Mouse (Mus musculus): ENCODE data around the gene AL607142.1.

Gene AL607142.1

DNA sequence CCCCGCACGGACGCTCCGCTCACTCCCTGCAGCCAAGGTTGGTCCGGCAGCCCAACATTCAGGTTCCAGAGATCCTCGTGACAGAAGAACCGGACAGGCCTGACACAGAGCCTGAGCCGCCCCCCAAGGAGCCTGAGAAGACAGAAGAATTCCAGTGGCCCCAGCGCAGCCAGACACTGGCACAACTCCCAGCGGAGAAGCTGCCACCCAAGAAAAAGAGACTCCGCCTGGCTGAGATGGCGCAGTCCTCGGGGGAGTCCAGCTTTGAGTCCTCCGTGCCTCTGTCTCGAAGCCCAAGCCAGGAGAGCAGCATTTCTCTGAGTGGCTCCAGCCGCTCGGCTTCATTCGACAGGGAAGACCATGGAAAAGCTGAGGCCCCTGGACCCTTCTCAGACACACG is 32.1 kb downstream of the AL607142.1 start:
- no peak for DNase-seq (ENCODE audit: low read depth in 2 of 2, low spot score in 2 of 2)

DNA sequence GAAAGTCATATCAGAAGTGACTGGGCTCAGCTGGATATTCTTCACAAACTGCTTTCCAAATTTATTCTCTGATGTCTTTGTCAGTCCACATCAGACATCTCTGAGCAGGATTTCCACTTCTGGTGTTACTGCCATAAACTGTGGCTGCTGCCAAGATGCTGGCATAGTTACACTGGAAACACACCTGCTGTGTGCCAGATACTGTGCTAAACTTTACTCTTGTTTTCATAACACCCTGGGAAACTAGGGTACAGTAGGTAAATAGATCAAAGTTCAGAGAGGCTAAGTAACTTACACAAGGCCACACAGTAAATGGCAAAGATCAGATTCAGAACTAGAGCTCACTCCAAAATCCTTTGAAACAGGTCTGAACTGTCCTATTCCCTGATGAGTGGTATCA is 36.4 kb downstream of the AL607142.1 start:
- DNase-seq (ENCODE audit: low read depth in 2 of 2, low spot score in 2 of 2), result no peak

DNA sequence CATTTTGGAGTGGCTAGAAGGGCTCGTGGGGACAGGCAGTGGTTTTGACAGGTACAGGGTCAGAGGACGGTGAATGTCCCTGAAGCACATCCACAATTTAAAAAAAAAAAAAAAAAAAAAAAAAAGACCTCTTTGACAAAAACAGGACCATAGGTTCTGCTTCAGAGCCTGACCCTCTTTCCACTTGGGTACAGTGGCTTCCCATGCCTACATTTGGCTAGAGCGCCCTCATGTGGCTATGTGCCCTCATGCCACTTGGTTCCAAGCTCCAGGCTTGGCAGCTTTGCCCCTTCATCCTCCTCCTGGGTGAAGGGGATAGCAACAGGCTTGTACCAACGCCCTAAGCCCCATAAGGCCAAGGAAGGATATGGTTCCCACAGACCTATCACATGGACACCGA is 39.8 kb downstream of the AL607142.1 start:
- peak; percentile 12 to 29 for DNase-seq (ENCODE audit: low read depth in 2 of 2, low spot score in 2 of 2)

DNA sequence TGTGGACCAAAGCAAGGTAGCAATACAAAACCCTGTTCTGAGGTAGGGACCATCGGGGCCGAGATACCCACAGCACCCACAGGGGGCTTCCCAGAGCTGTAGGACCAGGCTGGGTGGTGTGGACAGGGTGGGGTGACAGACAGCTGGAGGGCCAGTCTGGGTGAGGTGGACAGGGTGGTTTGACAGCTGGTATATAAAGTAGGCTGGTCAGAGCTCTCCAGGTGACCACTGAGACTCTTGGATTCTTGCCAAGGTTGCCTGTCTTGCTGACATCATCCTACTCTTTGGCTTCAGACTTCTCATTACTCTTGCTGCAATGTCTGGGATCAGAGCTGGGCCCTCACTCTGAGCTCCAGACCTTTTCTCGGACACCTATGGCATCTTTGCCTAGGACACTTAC is 41.6 kb downstream of the AL607142.1 start:
- no peak for DNase-seq (ENCODE audit: low read depth in 2 of 2, low spot score in 2 of 2)

DNA sequence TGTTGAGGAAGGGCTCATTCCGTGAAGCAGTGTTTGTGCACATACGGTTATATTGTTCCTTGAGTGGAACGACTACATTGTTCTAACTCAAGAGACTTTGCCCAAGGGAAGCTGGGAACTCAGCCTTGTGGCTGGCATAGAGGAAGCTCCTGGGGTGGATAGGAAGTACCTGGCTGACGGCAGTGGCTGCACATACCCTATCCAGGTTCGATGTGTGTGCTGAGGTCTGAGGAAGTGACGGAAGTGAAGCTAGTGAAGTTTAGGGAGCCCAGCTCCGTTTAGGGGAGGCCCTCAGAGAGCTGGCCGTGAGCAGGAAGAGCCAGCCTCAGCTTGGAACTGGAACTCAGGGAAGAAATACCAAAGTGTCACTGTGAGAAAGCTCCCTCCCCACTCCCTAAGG is 43.0 kb downstream of the AL607142.1 start:
- DNase-seq (ENCODE audit: low read depth in 2 of 2, low spot score in 2 of 2), result no peak

DNA sequence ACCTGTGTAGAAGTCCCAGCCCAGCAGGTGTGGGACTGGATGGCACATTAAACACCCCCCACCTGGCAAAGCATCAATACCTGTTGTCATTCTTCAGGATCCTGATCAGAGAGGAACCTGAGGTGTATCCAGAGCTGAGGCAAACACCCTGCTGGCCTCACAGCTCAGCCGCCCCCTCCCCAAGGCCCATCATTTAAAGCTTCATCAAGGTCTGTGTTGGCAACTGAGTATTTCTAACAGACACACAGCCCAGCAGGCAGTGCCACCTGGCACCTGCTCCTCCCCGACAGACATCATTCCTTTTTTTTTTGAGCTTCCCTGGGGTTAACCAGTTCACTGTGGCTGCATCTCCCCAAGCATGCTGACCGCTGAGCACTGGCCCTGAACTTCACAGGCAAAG is 50.7 kb downstream of the AL607142.1 start:
- DNase-seq (ENCODE audit: low read depth in 2 of 2, low spot score in 2 of 2), result no peak

DNA sequence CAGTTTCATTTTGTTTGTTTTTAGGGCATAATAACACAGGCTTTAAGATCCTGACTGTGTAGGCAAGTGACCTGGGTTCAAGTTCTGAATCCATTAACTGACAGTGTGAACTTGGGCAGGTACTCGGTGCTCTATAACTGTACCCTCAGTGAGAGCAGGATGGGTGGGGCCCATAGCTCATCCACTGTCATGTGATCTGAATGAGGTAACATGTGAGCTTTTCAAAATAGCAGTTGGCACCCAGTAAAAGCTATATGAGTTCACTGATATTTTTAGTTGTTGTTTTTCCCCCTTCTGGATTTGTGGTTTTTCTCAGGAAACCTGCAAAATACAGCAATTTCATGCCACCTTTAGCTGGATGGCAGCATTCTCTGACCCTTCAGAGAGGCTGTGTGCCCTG is 51.5 kb downstream of the AL607142.1 start:
- DNase-seq (ENCODE audit: low read depth in 2 of 2, low spot score in 2 of 2), result no peak

DNA sequence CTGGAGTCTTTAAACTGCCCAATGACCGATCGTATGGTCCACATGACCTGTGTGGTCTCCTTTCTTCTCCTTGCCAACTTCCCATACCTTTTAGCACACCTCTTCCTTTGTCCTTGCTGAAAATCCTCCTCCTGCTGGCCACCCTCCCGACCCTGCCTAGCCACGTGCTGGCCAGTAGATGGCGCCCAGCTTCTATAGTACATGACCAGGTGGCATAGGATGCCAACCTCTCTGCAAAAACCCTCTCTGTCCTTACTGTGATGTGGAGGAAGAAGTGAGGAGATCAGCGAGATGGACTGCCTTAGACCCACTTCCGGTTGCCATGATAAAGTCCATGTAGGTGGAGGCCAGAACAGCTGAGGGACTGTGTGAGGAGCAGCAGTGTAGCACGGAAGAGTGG is 55.5 kb downstream of the AL607142.1 start:
- DNase-seq (ENCODE audit: low read depth in 2 of 2, low spot score in 2 of 2), result peak in 1 of 2 experiments; percentile 14

DNA sequence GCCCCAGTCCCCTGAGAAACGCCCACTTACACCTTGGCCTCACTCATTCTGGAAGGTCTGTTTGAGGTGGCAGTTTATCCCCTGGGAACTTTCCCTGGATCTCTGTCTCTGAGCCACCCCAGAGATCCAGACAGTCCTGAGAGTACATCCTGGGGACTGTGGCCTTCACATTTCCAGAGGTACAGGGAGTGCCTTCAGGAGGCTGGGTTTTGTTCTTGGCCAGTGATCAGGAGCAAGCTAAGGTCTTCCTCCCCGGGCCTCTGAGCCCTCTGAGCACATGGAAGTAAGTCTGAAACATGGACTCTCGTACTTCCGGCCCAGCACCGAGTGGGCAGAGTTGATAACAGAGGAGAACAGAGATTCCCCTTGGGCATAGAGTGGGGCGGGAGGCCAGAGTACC is 59.9 kb downstream of the AL607142.1 start:
- no peak for DNase-seq (ENCODE audit: low read depth in 2 of 2, low spot score in 2 of 2)

DNA sequence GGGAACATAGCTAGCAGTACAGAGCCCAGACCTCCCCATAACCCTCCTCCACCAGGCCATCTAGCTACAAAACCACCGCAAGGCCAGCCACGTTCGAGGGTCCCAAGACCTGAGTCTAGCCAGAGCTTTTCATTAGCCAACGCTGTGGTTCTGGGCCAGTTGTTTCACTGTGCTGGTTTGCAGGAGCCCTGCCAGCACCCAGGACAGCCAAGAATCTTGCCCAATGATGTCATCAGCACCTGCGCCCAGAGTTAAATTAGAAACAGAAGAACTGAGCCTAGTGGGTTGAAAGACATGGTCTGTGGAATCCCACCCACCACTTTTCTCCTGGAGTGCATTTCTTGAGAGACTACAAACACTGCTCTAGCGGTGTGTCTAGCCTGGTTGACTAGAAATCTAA is 61.3 kb downstream of the AL607142.1 start:
- no peak for DNase-seq (ENCODE audit: low read depth in 2 of 2, low spot score in 2 of 2)

DNA sequence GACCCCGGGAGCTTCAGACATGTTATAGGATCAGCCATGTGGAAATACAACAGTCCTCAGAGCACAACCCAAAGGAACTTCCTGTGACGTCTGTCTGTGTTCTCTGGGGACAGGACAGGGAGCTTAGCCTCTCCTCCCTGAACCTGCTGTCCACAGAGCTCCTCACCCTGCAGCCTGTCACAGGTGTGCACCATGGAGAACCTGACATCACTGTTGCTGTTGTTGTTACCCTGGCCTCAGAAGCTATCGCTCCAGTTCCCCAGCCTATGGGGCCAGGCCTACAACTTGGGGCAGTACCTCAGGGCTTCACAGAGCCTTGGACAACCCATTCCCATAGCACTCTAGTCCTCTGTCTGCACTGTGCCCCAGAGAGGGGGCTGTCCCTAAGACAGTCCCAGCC is 62.5 kb downstream of the AL607142.1 start:
- no peak for DNase-seq (ENCODE audit: low read depth in 2 of 2, low spot score in 2 of 2)

DNA sequence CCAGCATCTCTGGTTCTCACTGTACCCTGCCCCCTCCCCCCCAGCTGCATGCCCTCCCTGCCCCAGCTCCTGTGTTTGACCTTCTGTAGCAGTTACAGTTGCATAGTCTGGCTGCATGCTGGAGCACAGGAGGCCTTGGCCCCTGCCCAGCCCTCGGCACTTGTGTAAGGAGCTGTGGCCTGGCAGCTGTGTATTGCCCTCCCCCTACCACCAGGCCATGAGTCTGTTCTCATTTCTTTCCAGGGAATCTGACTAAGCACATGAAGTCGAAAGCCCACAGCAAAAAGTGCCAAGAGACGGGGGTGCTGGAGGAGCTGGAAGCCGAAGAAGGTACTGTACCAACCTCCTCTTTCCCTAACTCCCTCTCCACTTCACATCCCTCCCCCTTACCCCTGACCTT is 63.2 kb downstream of the AL607142.1 start:
- no peak for DNase-seq (ENCODE audit: low read depth in 2 of 2, low spot score in 2 of 2)

DNA sequence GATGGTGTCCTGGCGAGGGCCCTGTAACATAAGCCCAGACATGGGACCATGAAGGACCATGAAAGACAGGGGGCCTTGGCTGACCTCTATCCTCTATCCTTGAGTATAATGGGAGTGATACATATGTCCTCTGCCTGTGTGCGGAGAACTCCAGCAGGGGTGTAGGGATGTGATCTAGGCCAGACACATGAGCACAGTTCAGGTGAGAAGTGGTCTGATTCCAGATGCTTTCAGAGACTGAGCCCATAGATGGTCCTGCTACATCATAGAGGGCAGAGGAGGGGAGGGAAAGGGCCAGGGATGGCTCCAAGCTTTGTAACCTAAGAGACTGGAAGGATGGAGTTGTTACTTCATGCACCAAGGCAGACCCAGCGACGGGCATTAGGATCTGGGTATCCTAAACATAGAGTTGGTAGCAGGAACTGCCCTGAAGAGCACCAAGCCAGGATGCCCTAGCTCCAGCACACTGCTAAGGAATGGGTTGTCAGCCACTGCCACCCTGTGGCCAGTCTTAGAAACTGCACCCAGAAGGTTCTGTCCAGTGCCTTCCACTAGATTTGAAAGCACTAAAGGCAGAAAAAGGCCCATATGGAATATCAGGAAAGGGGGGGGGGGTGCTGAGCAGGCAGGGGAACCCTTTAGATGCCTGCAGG is 64.6 kb downstream of the AL607142.1 start:
- peak in 1 of 2 experiments; percentile 16 for DNase-seq (ENCODE audit: low read depth in 2 of 2, low spot score in 2 of 2)

DNA sequence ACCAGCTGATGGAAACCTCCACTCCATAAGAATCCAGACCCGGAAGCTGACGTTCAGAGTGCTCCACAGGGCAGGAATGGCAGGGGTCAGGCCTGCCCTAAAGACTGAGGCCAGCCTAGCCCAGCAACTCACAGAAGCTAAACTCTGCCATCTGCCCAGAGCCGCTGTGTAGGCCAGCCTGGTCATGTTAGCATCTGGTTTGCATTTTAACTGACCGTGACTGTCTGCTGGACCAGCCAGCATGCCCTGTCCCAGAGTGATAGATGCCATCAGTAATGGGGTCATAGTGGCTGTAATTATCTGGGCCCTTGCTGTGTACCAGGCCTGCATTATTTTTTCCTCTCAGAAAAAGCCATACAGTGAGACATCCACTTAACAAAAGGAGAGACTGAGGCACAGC is 66.1 kb downstream of the AL607142.1 start:
- no peak for DNase-seq (ENCODE audit: low read depth in 2 of 2, low spot score in 2 of 2)

DNA sequence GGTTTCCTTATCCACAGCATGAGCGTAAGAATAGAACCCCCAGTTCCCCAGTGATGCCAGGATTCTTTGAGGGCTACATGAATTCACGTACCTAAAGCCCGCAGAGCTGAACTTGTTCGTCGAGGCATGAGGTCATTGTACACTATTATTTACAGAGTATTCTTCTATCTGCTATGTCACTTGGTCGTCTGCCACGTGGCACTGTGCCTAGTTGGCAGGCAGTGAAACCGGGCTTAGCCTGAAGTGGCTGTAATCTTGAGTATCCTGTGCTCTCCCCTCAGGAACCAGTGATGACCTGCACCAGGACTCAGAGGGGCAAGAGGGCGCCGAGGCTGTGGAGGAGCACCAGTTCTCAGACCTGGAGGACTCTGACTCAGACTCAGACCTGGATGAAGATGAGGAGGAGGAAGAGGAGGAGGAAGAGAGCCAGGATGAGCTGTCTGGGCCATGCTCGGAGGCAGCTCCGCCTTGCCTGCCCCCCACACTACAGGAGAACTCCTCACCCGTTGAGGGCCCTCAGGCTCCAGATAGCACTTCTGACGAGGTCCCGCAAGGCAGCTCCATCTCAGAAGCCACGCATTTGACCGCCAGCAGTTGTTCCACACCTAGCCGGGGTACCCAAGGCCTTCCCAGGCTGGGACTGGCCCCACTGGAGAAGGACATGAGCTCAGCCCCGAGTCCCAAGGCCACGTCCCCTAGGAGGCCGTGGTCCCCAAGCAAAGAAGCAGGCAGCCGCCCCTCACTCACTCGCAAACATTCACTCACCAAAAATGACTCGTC is 66.8 kb downstream of the AL607142.1 start:
- no peak for DNase-seq (ENCODE audit: low read depth in 2 of 2, low spot score in 2 of 2)

DNA sequence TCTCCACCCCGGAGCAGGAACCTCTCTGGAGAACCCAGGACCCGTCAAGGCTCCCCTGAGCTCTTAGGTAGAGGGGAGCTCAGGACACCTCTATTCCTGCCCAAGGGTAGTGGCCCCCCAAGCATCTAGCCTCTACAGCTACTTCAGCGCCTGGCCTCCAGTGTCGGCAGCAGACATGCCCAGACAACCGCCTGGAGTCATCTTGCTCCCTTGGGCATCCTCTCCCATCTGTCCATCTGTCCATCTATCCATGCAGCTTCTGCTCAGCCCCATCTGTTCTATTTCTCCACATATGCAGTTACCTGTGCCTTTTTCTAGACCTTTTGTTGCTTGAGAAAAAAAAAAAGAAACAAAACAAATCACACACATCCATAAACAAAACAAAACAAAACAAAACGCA is 69.4 kb downstream of the AL607142.1 start:
- DNase-seq (ENCODE audit: low read depth in 2 of 2, low spot score in 2 of 2), result no peak

DNA sequence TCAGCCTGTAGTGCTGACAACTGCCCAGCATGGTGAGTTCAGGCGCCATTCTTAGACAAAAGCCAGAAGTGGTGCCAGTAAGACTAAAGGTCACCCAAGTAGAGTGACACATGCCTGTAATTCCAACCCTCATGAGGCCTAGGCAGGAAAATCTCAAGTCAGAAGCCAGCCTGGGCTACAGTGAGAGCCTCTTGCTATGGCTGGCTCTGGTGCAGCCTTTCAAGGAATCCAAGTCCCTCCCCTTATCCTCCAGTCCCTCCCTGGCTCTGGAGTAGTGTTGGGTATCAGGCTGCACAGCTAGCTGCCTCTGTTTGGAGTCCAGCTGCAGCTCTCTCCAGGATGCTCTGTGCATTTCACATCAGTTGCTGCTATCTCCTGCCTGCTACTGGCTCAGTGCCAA is 77.0 kb downstream of the AL607142.1 start:
- no peak for DNase-seq (ENCODE audit: low read depth in 2 of 2, low spot score in 2 of 2)

DNA sequence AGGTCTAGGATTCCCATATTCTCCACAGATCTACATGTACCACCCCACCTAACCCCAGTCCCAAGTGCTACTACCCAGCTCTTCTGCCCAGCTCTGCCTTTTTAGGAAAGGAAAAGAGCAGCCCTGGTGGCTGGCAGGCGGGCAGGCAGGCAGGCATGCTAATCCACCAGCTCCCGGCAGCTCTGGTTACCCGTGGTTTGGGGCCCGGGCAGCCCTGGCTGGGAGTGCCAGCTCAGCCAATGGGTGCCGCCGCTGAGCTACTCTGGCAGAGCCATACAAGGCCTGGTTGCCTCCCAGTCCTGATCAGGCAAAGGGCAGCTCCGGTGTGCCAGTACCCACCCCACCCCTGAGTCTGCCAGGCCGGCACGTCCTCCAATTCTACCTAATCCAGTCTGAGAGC is 78.1 kb downstream of the AL607142.1 start:
- DNase-seq (ENCODE audit: low read depth in 2 of 2, low spot score in 2 of 2), result no peak

Data from CD8-positive naive resting alpha-beta T cell, adult 2 months (primary cell).